Mouse (Mus musculus): ENCODE data around the gene Lrrc28. TPM values are rescaled to one million over a fixed set of nuclear protein-coding genes. Genes with fewer than 3 reads are reported as not detected.

Lrrc28 gene
- polyA plus RNA-seq, 1 experiment, result 1.7 TPM

DNA sequence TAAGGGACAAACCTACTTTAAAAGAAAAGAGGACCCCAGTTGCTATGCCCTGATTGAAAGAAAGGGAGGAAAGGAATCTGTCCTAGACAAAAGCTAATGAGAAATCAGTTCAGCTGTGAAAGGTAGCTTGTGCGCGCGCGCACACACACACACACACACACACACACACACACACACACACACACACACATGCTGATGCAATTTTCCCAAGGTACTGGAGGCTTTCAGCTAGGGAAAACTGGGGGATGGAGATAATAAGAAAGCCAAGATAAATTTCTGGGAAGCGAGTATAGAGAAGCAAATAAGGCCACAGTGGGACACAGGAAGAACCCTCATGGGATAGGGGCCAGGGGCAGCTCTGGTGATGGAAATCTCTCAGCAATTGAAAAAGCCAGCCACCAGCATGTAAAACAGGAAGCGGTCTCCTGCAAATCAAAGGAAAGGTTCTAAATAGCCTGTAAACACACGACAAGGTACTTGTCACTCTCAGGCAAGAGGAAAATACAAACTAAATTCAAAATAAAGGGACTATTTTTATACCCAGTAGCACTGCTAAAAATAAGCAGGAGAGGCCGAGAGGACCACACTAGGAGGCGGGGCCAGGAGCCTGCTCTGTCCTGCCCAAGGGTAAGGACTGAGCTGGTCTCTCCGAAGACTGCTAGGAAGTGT lies 31.1 kb downstream of the Lrrc28 start:
- Histone ChIP-seq H3K27me3 (ENCODE audit: control insufficient read depth) (no peaks in the 10 kb centered on the region), H3K4me1 (ENCODE audit: control insufficient read depth) (no peaks in the 10 kb centered on the region), H3K9me3 (ENCODE audit: control insufficient read depth, low read length) (no peaks in the 10 kb centered on the region), H3K36me3 (ENCODE audit: control insufficient read depth) (peaks cover 2% of the 10 kb centered on the region), H3K4me3 (replicated peaks) (no peak overlapping the region)
- TF ChIP-seq TAL1 (IDR thresholded peaks at IDR 0.05; ENCODE audit: low read length) (no peak), GATA1 (IDR thresholded peaks at IDR 0.05; ENCODE audit: low read length) (no peak)

DNA sequence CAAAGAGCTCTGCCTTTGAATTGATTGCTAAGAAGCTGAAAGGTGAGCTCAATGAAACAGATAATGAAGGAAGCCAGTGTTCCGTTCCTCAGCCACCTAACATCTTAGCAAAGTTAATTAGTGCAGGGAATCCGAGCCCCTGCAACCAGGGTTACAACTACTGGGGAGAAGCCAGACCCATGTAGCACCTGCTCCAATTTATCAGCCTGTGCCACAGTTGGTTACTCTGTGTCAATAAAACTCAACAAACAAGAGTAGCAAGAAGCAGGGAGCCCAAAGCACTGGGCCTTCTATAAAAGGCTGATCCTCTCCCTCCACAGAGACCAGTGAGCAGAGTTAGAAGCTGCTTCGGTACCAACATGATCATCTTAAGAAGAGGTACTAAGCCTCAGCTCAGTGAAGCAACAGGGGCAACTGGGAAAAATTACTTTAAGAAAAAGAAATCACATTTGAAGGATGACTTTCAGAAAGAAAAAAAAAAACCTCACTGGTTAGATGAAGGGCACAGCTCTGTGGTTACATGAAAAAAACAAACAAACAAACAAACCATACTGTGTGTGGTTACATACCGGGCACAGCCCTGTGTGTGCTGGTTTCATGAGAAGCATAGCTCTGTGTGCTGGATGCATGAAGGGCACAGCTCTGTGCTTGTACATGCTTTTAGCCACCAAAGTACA lies 36.6 kb downstream of the Lrrc28 start:
- Histone ChIP-seq H3K36me3 (ENCODE audit: control insufficient read depth) (no peaks in the 10 kb centered on the region), H3K27me3 (ENCODE audit: control insufficient read depth) (no peaks in the 10 kb centered on the region), H3K4me3 (replicated peaks) (no peak overlapping the region), H3K9me3 (ENCODE audit: control insufficient read depth, low read length) (no peaks in the 10 kb centered on the region), H3K4me1 (ENCODE audit: control insufficient read depth) (no peaks in the 10 kb centered on the region)
- TF ChIP-seq GATA1 (IDR thresholded peaks at IDR 0.05; ENCODE audit: low read length) (no peak), TAL1 (IDR thresholded peaks at IDR 0.05; ENCODE audit: low read length) (no peak)

DNA sequence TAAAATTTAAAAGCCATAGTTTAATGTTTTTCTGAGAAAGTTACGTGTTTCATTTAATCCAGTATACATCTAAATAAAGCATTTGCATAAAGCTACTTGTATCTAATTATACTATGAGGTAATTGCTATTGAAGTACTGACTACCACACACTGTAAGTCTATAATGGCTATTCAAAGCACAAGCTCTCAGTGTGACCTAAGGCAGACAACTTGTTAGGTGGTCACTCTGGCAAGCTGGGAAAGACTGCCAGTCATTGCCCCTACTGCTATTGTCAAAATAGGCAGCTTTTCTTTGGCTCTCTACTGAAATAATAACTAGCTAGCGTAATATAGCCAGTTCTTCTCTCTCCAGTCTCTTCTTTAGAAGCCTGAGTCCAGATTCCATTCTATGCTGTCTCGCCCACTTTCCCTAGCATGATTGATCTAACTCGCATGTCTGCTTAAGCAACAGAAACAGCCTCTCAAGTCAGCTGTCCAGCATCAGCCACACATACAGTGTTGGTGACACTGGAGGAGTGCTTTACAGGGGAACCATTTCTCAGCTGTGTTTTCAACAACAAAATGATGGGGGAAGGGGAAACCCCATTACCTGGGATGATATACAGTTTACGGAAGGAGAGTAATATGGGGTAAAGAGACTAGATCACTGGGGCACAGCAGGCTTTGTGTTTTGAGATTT lies 37.3 kb downstream of the Lrrc28 start:
- no peaks in the 10 kb centered on the region for H3K9me3 ChIP-seq (ENCODE audit: control insufficient read depth, low read length)
- no peaks in the 10 kb centered on the region for H3K4me1 ChIP-seq (ENCODE audit: control insufficient read depth)
- no peaks in the 10 kb centered on the region for H3K36me3 ChIP-seq (ENCODE audit: control insufficient read depth)
- no peak overlapping the region for H3K4me3 ChIP-seq (replicated peaks)
- no peaks in the 10 kb centered on the region for H3K27me3 ChIP-seq (ENCODE audit: control insufficient read depth)
- TF ChIP-seq GATA1 (IDR thresholded peaks at IDR 0.05; ENCODE audit: low read length) (no peak), TAL1 (IDR thresholded peaks at IDR 0.05; ENCODE audit: low read length) (no peak)

DNA sequence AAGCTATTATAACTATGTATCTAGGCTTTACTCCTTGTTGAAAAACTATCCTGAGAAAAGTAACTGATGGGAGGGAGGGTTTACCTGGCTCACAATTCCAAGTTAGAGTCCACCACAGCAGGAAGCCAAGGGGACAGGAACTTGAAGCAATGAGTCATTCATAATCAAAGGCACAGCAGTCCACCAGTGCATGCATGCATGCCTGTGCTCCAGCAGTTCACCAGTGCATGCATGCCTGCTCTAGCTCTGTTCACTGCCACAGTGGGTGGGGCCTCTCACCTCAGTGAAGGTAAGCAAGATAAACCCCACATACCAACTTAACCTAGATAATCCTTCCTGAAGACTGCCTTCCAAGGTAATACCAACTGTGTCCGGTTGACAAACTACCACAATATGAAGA lies 38.8 kb downstream of the Lrrc28 start:
- no peaks in the 10 kb centered on the region for H3K36me3 ChIP-seq (ENCODE audit: control insufficient read depth)
- no peak overlapping the region for H3K4me3 ChIP-seq (replicated peaks)

DNA sequence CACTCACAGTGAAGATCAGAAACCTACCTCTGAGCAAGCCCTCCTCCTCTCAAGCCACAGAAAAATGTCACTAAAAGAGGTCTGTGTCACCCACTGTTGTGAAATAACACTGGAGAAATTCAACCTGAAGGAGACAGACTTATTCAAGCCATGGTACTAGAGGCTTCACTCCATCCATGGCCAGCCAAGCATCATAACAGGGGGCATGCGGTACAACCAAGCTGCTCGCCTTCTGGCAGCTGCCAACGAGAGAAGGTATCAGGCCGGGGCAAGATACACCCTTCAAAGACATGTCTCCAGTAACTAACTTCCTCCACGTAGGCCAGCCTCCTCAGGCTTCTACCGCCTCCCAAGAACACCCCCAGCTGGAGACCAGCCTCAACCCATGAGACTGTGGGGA lies 40.0 kb downstream of the Lrrc28 start:
- H3K4me3 ChIP-seq (replicated peaks), result no peak overlapping the region
- no peaks in the 10 kb centered on the region for H3K9me3 ChIP-seq (ENCODE audit: control insufficient read depth, low read length)
- no peaks in the 10 kb centered on the region for H3K4me1 ChIP-seq (ENCODE audit: control insufficient read depth)
- TF ChIP-seq GATA1 (IDR thresholded peaks at IDR 0.05; ENCODE audit: low read length) (no peak), TAL1 (IDR thresholded peaks at IDR 0.05; ENCODE audit: low read length) (no peak)
- no peaks in the 10 kb centered on the region for H3K36me3 ChIP-seq (ENCODE audit: control insufficient read depth)
- H3K27me3 ChIP-seq (ENCODE audit: control insufficient read depth), result no peaks in the 10 kb centered on the region

More for the DNA sequence above, 38.8 kb downstream of the Lrrc28 start:
- no peaks in the 10 kb centered on the region for H3K27me3 ChIP-seq (ENCODE audit: control insufficient read depth)
- H3K4me1 ChIP-seq (ENCODE audit: control insufficient read depth), result no peaks in the 10 kb centered on the region
- no peaks in the 10 kb centered on the region for H3K9me3 ChIP-seq (ENCODE audit: control insufficient read depth, low read length)
- TF ChIP-seq TAL1 (IDR thresholded peaks at IDR 0.05; ENCODE audit: low read length), result no peak
- TF ChIP-seq GATA1 (IDR thresholded peaks at IDR 0.05; ENCODE audit: low read length), result no peak

DNA sequence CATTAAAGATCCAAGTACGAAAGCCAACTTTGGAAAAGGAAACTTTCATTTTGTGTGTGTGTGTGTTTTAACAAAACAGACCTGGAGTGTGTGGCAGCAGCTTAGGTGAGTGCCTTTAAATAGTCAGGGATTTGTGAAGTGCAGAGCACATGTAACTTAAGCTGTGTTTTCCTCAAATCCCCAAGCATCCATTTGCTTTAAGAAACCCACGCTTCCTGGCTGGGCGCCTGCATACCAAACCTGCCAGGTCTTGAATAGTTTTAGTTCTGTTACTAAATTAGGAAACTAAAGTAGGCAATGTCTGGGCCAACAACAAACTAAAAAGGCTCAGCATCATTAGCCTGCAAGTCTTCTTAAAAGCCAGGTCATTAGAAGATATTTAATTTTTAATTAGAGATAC lies 47.0 kb downstream of the Lrrc28 start:
- Histone ChIP-seq H3K36me3 (ENCODE audit: control insufficient read depth) (no peaks in the 10 kb centered on the region), H3K4me1 (ENCODE audit: control insufficient read depth) (peaks cover 2% of the 10 kb centered on the region), H3K4me3 (replicated peaks) (no peak overlapping the region), H3K9me3 (ENCODE audit: control insufficient read depth, low read length) (no peaks in the 10 kb centered on the region), H3K27me3 (ENCODE audit: control insufficient read depth) (no peaks in the 10 kb centered on the region)
- TF ChIP-seq TAL1 (IDR thresholded peaks at IDR 0.05; ENCODE audit: low read length) (no peak), GATA1 (IDR thresholded peaks at IDR 0.05; ENCODE audit: low read length) (no peak)

DNA sequence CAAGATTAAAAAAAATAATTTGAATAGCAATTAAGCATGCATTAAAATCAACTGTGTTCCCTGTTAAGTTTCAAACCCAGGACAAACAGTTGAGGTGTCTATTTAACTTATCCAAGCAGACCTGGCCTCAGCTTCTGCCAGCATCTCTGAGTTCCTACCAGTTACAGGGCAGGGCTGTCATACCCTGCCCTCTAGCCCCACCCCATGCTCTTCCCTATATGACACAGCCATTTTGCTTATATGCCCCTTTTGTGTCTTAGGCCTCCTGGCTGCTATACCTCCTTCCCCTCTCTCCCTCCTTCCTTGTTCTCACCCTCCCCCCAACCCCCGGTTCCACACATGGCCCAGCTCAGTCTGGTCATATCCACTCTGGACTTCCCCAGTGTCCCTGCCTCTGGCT lies 48.1 kb downstream of the Lrrc28 start:
- Histone ChIP-seq H3K36me3 (ENCODE audit: control insufficient read depth) (no peaks in the 10 kb centered on the region), H3K4me3 (replicated peaks) (no peak overlapping the region), H3K27me3 (ENCODE audit: control insufficient read depth) (no peaks in the 10 kb centered on the region), H3K4me1 (ENCODE audit: control insufficient read depth) (peaks cover 2% of the 10 kb centered on the region), H3K9me3 (ENCODE audit: control insufficient read depth, low read length) (no peaks in the 10 kb centered on the region)
- TF ChIP-seq GATA1 (IDR thresholded peaks at IDR 0.05; ENCODE audit: low read length) (no peak), TAL1 (IDR thresholded peaks at IDR 0.05; ENCODE audit: low read length) (no peak)

DNA sequence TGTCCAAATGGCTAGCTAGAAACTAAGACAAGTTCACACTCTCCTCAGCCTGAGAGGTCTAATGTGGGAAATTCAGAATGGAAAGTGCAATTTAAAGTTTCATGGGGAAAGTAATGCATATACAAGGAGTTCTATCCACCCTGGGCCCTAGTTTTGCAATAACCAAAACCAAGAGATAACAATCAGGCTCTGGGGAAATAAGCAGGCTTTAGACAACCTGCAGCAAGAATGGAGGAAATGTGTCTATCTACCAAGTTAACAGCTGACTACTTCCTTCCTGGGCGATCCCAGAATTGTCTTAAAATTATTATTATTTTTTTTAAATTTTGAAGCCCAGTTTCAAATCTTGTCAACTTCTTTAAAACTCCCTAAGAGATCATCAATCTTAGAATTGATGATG lies 48.7 kb downstream of the Lrrc28 start:
- peaks cover 2% of the 10 kb centered on the region for H3K4me1 ChIP-seq (ENCODE audit: control insufficient read depth)
- no peak overlapping the region for H3K4me3 ChIP-seq (replicated peaks)
- no peak for TF ChIP-seq GATA1 (IDR thresholded peaks at IDR 0.05; ENCODE audit: low read length)
- no peak for TF ChIP-seq TAL1 (IDR thresholded peaks at IDR 0.05; ENCODE audit: low read length)
- H3K27me3 ChIP-seq (ENCODE audit: control insufficient read depth), result no peaks in the 10 kb centered on the region
- H3K36me3 ChIP-seq (ENCODE audit: control insufficient read depth), result no peaks in the 10 kb centered on the region
- no peaks in the 10 kb centered on the region for H3K9me3 ChIP-seq (ENCODE audit: control insufficient read depth, low read length)

DNA sequence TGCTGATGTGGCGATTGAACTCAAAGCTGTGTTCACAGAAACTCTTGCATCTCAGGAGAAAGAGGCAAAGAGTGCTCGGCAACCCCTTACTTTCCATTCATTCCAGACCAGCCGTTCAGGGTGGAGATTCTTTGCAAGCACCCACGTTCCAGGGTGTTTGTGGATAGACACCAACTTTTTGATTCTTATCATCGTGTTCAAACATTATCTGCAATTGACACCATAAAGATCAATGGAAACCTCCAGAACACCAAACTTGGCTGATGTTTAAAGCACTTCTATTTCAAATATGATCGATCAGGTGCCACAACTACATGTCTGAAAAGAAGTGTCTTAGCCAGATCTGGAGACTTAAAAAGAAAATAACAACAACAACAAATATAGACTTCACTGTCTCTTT lies 51.2 kb downstream of the Lrrc28 start:
- H3K36me3 ChIP-seq (ENCODE audit: control insufficient read depth), result no peaks in the 10 kb centered on the region
- H3K4me1 ChIP-seq (ENCODE audit: control insufficient read depth), result peaks cover 2% of the 10 kb centered on the region
- H3K4me3 ChIP-seq (replicated peaks), result no peak overlapping the region
- no peaks in the 10 kb centered on the region for H3K27me3 ChIP-seq (ENCODE audit: control insufficient read depth)
- no peaks in the 10 kb centered on the region for H3K9me3 ChIP-seq (ENCODE audit: control insufficient read depth, low read length)
- TF ChIP-seq TAL1 (IDR thresholded peaks at IDR 0.05; ENCODE audit: low read length), result no peak
- TF ChIP-seq GATA1 (IDR thresholded peaks at IDR 0.05; ENCODE audit: low read length), result no peak

Data from erythroblast, embryonic 14.5 days (primary cell).